Comparison of ENCODE assay signal across 9 mouse cellular contexts in the genomic region with DNA sequence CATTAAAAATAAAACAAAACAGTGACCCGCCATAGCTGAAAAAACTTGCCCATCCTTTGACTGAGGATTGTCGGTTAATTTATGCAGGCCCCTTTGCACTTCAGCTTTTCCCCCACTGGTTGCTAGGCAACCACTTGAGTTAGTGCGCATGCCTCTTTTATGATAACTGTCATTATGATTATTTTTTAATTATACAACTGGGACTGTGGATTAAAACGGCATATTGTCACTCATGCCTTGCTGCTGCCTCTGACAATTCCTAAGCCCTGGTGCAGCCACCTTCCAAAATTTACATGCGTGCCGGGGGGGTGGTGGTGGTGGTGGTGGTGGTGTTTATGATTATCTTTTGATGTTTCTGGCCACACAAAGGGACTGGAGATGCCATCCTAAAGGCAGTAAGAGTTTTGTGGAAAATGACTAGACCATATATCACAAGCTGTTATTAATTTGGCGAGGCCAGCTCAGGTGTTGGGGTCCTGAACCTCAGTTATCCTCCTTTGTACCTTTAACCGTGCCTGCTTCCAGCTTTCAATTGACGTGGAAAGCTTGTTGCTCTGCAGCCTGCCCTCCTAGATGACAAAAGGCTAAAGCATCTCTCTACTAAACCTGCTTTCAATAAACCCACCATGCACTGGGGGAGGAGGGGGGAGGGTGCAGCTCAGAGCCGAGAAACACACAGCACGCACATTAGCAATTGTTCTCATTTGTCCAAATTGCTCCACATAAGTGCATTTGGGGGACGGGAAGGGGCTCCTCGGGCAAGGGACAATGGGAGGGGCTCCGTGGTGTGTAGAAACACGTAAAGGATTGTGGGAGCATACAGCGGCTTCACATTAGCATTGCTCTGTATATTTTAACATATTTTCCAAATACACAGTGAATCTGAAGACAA.
DNase-seq lines count a peak whose midpoint lies in the region; ATAC-seq and TF ChIP-seq lines count a peak whose summit lies in the region.
"Had no signal": no experiment of that assay in that cellular context is flagged by ENCODE, and none has a peak within 500 bp of the region (broad histone marks: within the 10 kb centered on the region; RNA-seq: fewer than 3 reads in every experiment).

No protein-coding gene starts in this region.

- H3K9me3 ChIP-seq in lung, embryonic 14.5 days (ENCODE audit: low read depth, low read length): no peaks in the 10 kb centered on the region
- H3K9me3 ChIP-seq in forebrain, embryonic 12.5 days: no peaks in the 10 kb centered on the region
- H3K9me3 ChIP-seq in limb, embryonic 12.5 days: no peaks in the 10 kb centered on the region

- no peak for TF ChIP-seq CTCF in lung, embryonic 14.5 days (IDR thresholded peaks at IDR 0.05; ENCODE audit: low read depth)

- H3K9ac ChIP-seq in lung, embryonic 14.5 days: no peak overlapping the region
- peak overlapping the region; percentile 38 for H3K9ac ChIP-seq in forebrain, embryonic 12.5 days
- no peak overlapping the region for H3K9ac ChIP-seq in limb, embryonic 12.5 days (replicated peaks)

- ATAC-seq in lung, embryonic 14.5 days (ENCODE audit: insufficient read depth): no peak
- ATAC-seq in forebrain, embryonic 12.5 days (ENCODE audit: low FRiP score): peak; percentile 87
- ATAC-seq in limb, embryonic 12.5 days (ENCODE audit: insufficient number of reproducible peaks, insufficient read depth, low FRiP score, low TSS enrichment, low read depth): peak; percentile 35; the same call in 1 of the 2 replicates
- ATAC-seq: intestine, postnatal 0 days had no signal

- H3K4me1 ChIP-seq in lung, embryonic 14.5 days (ENCODE audit: insufficient read depth): no peaks in the 10 kb centered on the region
- peaks cover 33% of the 10 kb centered on the region for H3K4me1 ChIP-seq in forebrain, embryonic 12.5 days
- peaks cover 9% of the 10 kb centered on the region for H3K4me1 ChIP-seq in limb, embryonic 12.5 days (replicated peaks)

- H3K27ac ChIP-seq in lung, embryonic 14.5 days (ENCODE audit: low read depth): no peak overlapping the region
- H3K27ac ChIP-seq in forebrain, embryonic 12.5 days: peak overlapping the region; percentile 98
- peak overlapping the region; percentile 70; the same call in 1 of the 2 replicates for H3K27ac ChIP-seq in limb, embryonic 12.5 days

- no peak overlapping the region for H3K4me2 ChIP-seq in lung, embryonic 14.5 days
- peak overlapping the region; percentile 51 for H3K4me2 ChIP-seq in forebrain, embryonic 12.5 days
- peak overlapping the region; percentile 35 for H3K4me2 ChIP-seq in limb, embryonic 12.5 days

- H3K36me3 ChIP-seq in lung, embryonic 14.5 days (ENCODE audit: insufficient read depth): peaks cover 15% of the 10 kb centered on the region; the same call in 1 of the 2 replicates
- peaks cover 20% of the 10 kb centered on the region for H3K36me3 ChIP-seq in forebrain, embryonic 12.5 days (replicated peaks)
- peaks cover 52% of the 10 kb centered on the region for H3K36me3 ChIP-seq in limb, embryonic 12.5 days

- no peak overlapping the region for H3K4me3 ChIP-seq in lung, embryonic 14.5 days (ENCODE audit: low read depth, low read length)
- peak overlapping the region; percentile 14 for H3K4me3 ChIP-seq in forebrain, embryonic 12.5 days (replicated peaks)
- H3K4me3 ChIP-seq in limb, embryonic 12.5 days (replicated peaks): no peak overlapping the region

- peak; percentile 27 for DNase-seq in lung, embryonic 14.5 days
- no peak for DNase-seq in lung, postnatal 10 days
- peak; percentile 82 for DNase-seq in retina, embryonic 14.5 days (ENCODE audit: low spot score)
- DNase-seq in cerebellum, adult 9-10 months: no peak
- DNase-seq in heart, adult 8-10 months (ENCODE audit: low spot score): no peak
- no peak for DNase-seq in right cerebral cortex, postnatal 25 days

- H3K27me3 ChIP-seq in lung, embryonic 14.5 days (ENCODE audit: insufficient read depth, low read length): no peaks in the 10 kb centered on the region
- no peaks in the 10 kb centered on the region for H3K27me3 ChIP-seq in forebrain, embryonic 12.5 days
- H3K27me3 ChIP-seq in limb, embryonic 12.5 days: no peaks in the 10 kb centered on the region

- WGBS in lung, embryonic 14.5 days: 61% methylated on average over 16 of the region's 16 CpGs
- WGBS in forebrain, embryonic 12.5 days: 8% methylated on average over 16 of the region's 16 CpGs
- WGBS in limb, embryonic 12.5 days: 42% methylated on average over 16 of the region's 16 CpGs

Comparison
In these comparisons a context has a peak if more than half of its experiments do, and no peak if none do; other contexts are left out.
1. DNase-seq: peak in lung, embryonic 14.5 days (single experiment) and retina, embryonic 14.5 days (single experiment); none in lung, postnatal 10 days (single experiment), cerebellum, adult 9-10 months (single experiment), heart, adult 8-10 months (single experiment) and right cerebral cortex, postnatal 25 days (single experiment).